Comparison of ENCODE assay signal across 11 mouse cellular contexts in genomic region chr2:125670846-125671245, GRCm38 (mm10). TPM values are rescaled to one million over a fixed set of nuclear protein-coding genes. Genes with fewer than 3 reads are reported as not detected.
DNase-seq lines count a peak whose midpoint lies in the region; ATAC-seq and TF ChIP-seq lines count a peak whose summit lies in the region.
"Had no signal": no experiment of that assay in that cellular context is flagged by ENCODE, and none has a peak within 500 bp of the region (broad histone marks: within the 10 kb centered on the region; RNA-seq: fewer than 3 reads in every experiment).

No protein-coding gene starts in this region.

- peaks cover 9% of the 10 kb centered on the region for H3K4me1 ChIP-seq in hindbrain, postnatal 0 days (ENCODE audit: insufficient read depth, low read length)
- H3K4me1 ChIP-seq in hindbrain, embryonic 16.5 days (ENCODE audit: control insufficient read depth, insufficient read depth, low read depth, low read length), result peaks cover 10% of the 10 kb centered on the region
- H3K4me1 ChIP-seq in neural tube, embryonic 15.5 days, result peaks cover 10% of the 10 kb centered on the region

- H3K9me3 ChIP-seq in hindbrain, postnatal 0 days (ENCODE audit: low read length), result no peaks in the 10 kb centered on the region
- no peaks in the 10 kb centered on the region for H3K9me3 ChIP-seq in hindbrain, embryonic 16.5 days (ENCODE audit: control insufficient read depth, low read length)
- H3K9me3 ChIP-seq in neural tube, embryonic 15.5 days (replicated peaks), result no peaks in the 10 kb centered on the region
- H3K9me3 ChIP-seq: hindbrain, embryonic 10.5 days; midbrain, embryonic 12.5 days had no signal

- H3K4me3 ChIP-seq in hindbrain, postnatal 0 days (ENCODE audit: low read length), result no peak overlapping the region
- H3K4me3 ChIP-seq in hindbrain, embryonic 16.5 days (ENCODE audit: low read length), result no peak overlapping the region
- no peak overlapping the region for H3K4me3 ChIP-seq in neural tube, embryonic 15.5 days (replicated peaks)
- H3K4me3 ChIP-seq: hindbrain, embryonic 10.5 days; midbrain, embryonic 12.5 days had no signal

- peak; percentile 49; the same call in 1 of the 2 replicates for TF ChIP-seq CTCF in hindbrain, postnatal 0 days (IDR thresholded peaks at IDR 0.05; ENCODE audit: low read depth)
- peak; percentile 26; the same call in 1 of the 2 replicates for TF ChIP-seq CTCF in brain, embryonic 14.5 days (IDR thresholded peaks at IDR 0.05; ENCODE audit: borderline replicate concordance, extremely low read depth, insufficient read depth, insufficient read length)

- peak; percentile 24 for DNase-seq in hindbrain, postnatal 0 days (ENCODE audit: low spot score)
- DNase-seq in thymus, postnatal 0 days (ENCODE audit: low spot score), result peak; percentile 59
- DNase-seq in thymus, postnatal 25 days, result no peak
- DNase-seq in brain, embryonic 14.5 days (ENCODE audit: low read depth), result peak; percentile 21
- DNase-seq in layer of hippocampus, postnatal 14 days (ENCODE audit: low spot score in 2 of 2), result no peak
- no peak for DNase-seq in right cerebral cortex, postnatal 36 days (ENCODE audit: low spot score in 2 of 2)
- DNase-seq: gastrocnemius, postnatal 10 days had no signal

- H3K27ac ChIP-seq in hindbrain, postnatal 0 days, result no peak overlapping the region
- no peak overlapping the region for H3K27ac ChIP-seq in hindbrain, embryonic 16.5 days (ENCODE audit: low read depth, low read length)
- H3K27ac ChIP-seq in neural tube, embryonic 15.5 days (replicated peaks), result no peak overlapping the region
- H3K27ac ChIP-seq: hindbrain, embryonic 10.5 days; midbrain, embryonic 12.5 days had no signal

- H3K36me3 ChIP-seq in hindbrain, postnatal 0 days (ENCODE audit: insufficient read depth, low read length), result no peaks in the 10 kb centered on the region
- H3K36me3 ChIP-seq in hindbrain, embryonic 16.5 days (ENCODE audit: control insufficient read depth, insufficient read depth, low read length), result no peaks in the 10 kb centered on the region
- no peaks in the 10 kb centered on the region for H3K36me3 ChIP-seq in neural tube, embryonic 15.5 days
- H3K36me3 ChIP-seq: hindbrain, embryonic 10.5 days; midbrain, embryonic 12.5 days had no signal

- ATAC-seq in hindbrain, postnatal 0 days, result no peak
- ATAC-seq in hindbrain, embryonic 16.5 days, result no peak
- ATAC-seq in neural tube, embryonic 15.5 days (ENCODE audit: low FRiP score), result no peak

- H3K27me3 ChIP-seq in hindbrain, postnatal 0 days (ENCODE audit: insufficient read depth, low read length), result no peaks in the 10 kb centered on the region
- no peaks in the 10 kb centered on the region for H3K27me3 ChIP-seq in hindbrain, embryonic 16.5 days (replicated peaks; ENCODE audit: control insufficient read depth, insufficient read depth, low read length)
- no peaks in the 10 kb centered on the region for H3K27me3 ChIP-seq in neural tube, embryonic 15.5 days (replicated peaks)
- H3K27me3 ChIP-seq: midbrain, embryonic 12.5 days had no signal

- H3K4me2 ChIP-seq in hindbrain, postnatal 0 days (ENCODE audit: low read depth, low read length), result no peak overlapping the region
- H3K4me2 ChIP-seq in hindbrain, embryonic 16.5 days (ENCODE audit: low read length), result no peak overlapping the region
- no peak overlapping the region for H3K4me2 ChIP-seq in neural tube, embryonic 15.5 days
- H3K4me2 ChIP-seq: midbrain, embryonic 12.5 days had no signal

- no peak overlapping the region for H3K9ac ChIP-seq in hindbrain, postnatal 0 days (replicated peaks; ENCODE audit: low read length)
- H3K9ac ChIP-seq in hindbrain, embryonic 16.5 days (ENCODE audit: low read depth, low read length), result no peak overlapping the region
- no peak overlapping the region for H3K9ac ChIP-seq in neural tube, embryonic 15.5 days (replicated peaks)
- H3K9ac ChIP-seq: midbrain, embryonic 12.5 days had no signal

- 48% methylated on average over 1 of the region's 1 CpGs for WGBS in hindbrain, postnatal 0 days
- 64% methylated on average over 1 of the region's 1 CpGs for WGBS in hindbrain, embryonic 16.5 days
- 42% methylated on average over 1 of the region's 1 CpGs for WGBS in neural tube, embryonic 15.5 days

- no peak for TF ChIP-seq POLR2A in brain, embryonic 14.5 days (IDR thresholded peaks at IDR 0.05; ENCODE audit: borderline replicate concordance, extremely low read depth, insufficient read depth, insufficient read length, poor library complexity, severe bottlenecking)

RNA-seq across cellular contexts. Expression of gene Eid1, which starts 2.0 kb away (rescaled TPM):
- total RNA-seq in hindbrain, postnatal 0 days (2014; rRNA removed), result 262 and 346 TPM in 2 replicates
- 393 and 394 TPM in 2 replicates for polyA plus RNA-seq in hindbrain, postnatal 0 days (2015; fragmentation: Nextera tagmentation; extraction: Ambion mirVana)
- polyA plus RNA-seq in hindbrain, embryonic 16.5 days (2015; fragmentation: Nextera tagmentation; extraction: Ambion mirVana), result 373 and 390 TPM in 2 replicates
- 89.0 and 97.5 TPM in 2 replicates for polyA plus RNA-seq in thymus, postnatal 0 days (2015; fragmentation: Nextera tagmentation; extraction: Ambion mirVana)
- polyA plus RNA-seq in brain, embryonic 14.5 days (2012; rRNA removed), result 244 and 326 TPM in 2 replicates
- total RNA-seq in layer of hippocampus, postnatal 14 days (2021), result 100 to 1,000 TPM; 323 to 341 TPM
- polyA plus RNA-seq in neural tube, embryonic 15.5 days (2015; fragmentation: Nextera tagmentation; extraction: Ambion mirVana), result 342 and 377 TPM in 2 replicates

RNA-seq across cellular contexts. Expression of gene Cep152, which starts 45.9 kb away (rescaled TPM):
- 1.5 and 2.4 TPM in 2 replicates for total RNA-seq in hindbrain, postnatal 0 days (2014; rRNA removed)
- polyA plus RNA-seq in hindbrain, postnatal 0 days (2015; fragmentation: Nextera tagmentation; extraction: Ambion mirVana), result 1.6 and 1.9 TPM in 2 replicates
- 2.4 and 3.0 TPM in 2 replicates for polyA plus RNA-seq in hindbrain, embryonic 16.5 days (2015; fragmentation: Nextera tagmentation; extraction: Ambion mirVana)
- polyA plus RNA-seq in thymus, postnatal 0 days (2015; fragmentation: Nextera tagmentation; extraction: Ambion mirVana), result 7.0 and 7.5 TPM in 2 replicates
- 3.5 and 4.4 TPM in 2 replicates for polyA plus RNA-seq in brain, embryonic 14.5 days (2012; rRNA removed)
- 1 to 10 TPM; 2.9 to 3.0 TPM for total RNA-seq in layer of hippocampus, postnatal 14 days (2021)
- 2.1 and 2.8 TPM in 2 replicates for polyA plus RNA-seq in neural tube, embryonic 15.5 days (2015; fragmentation: Nextera tagmentation; extraction: Ambion mirVana)

RNA-seq across cellular contexts. Expression of gene Shc4, which starts 53.1 kb away (rescaled TPM):
- total RNA-seq in hindbrain, postnatal 0 days (2014; rRNA removed), result 9.1 and 11.1 TPM in 2 replicates
- 3.9 and 4.5 TPM in 2 replicates for polyA plus RNA-seq in hindbrain, postnatal 0 days (2015; fragmentation: Nextera tagmentation; extraction: Ambion mirVana)
- polyA plus RNA-seq in hindbrain, embryonic 16.5 days (2015; fragmentation: Nextera tagmentation; extraction: Ambion mirVana), result 4.3 and 5.0 TPM in 2 replicates
- 0.41 and 0.81 TPM in 2 replicates for polyA plus RNA-seq in thymus, postnatal 0 days (2015; fragmentation: Nextera tagmentation; extraction: Ambion mirVana)
- 1.3 and 2.9 TPM in 2 replicates for polyA plus RNA-seq in brain, embryonic 14.5 days (2012; rRNA removed)
- 1 to 10 TPM; 5.8 to 7.3 TPM for total RNA-seq in layer of hippocampus, postnatal 14 days (2021)
- polyA plus RNA-seq in neural tube, embryonic 15.5 days (2015; fragmentation: Nextera tagmentation; extraction: Ambion mirVana), result 4.3 and 4.6 TPM in 2 replicates

Comparison
In these comparisons a context has a peak if more than half of its experiments do, and no peak if none do; other contexts are left out.
1. DNase-seq: peak in hindbrain, postnatal 0 days (single experiment), thymus, postnatal 0 days (single experiment) and brain, embryonic 14.5 days (single experiment); none in thymus, postnatal 25 days (single experiment), layer of hippocampus, postnatal 14 days (0 of 2) and right cerebral cortex, postnatal 36 days (0 of 2).